Mouse (Mus musculus) midbrain, embryonic 15.5 days (tissue): ENCODE data around the gene Olfr685. TPM values are rescaled to one million over a fixed set of nuclear protein-coding genes. Genes with fewer than 3 reads are reported as not detected.

Experiments
- polyA plus RNA-seq: library from polyadenylated mRNA; unstranded; fragments of >200 nt; fragmentation: Nextera tagmentation; extraction: Ambion mirVana; gene quantifications from 2 replicates; pipeline ENCODE4 v1.2.1, GENCODE M21; 2015

Olfr685 gene
- polyA plus RNA-seq, 1 experiment from 2014 or later = not detected

Other genes starting within 250 kb of the Olfr685 start
- gene Olfr670, start 223.4 kb downstream of the Olfr685 start, polyA plus RNA-seq = not detected in 2 replicates
- gene Olfr671, start 206.9 kb downstream of the Olfr685 start, polyA plus RNA-seq = not detected in 2 replicates
- gene Olfr672, start 184.0 kb downstream of the Olfr685 start, polyA plus RNA-seq = not detected in 2 replicates
- gene Olfr675, start 157.6 kb downstream of the Olfr685 start, polyA plus RNA-seq = not detected in 2 replicates
- not detected in 2 replicates for gene Olfr676, start 153.3 kb downstream of the Olfr685 start, polyA plus RNA-seq
- gene Olfr677, start 134.6 kb downstream of the Olfr685 start, polyA plus RNA-seq = not detected in 2 replicates
- not detected in 2 replicates for gene Olfr678, start 121.5 kb downstream of the Olfr685 start, polyA plus RNA-seq
- gene Olfr679, start 104.8 kb downstream of the Olfr685 start, polyA plus RNA-seq = not detected in 2 replicates
- not detected in 2 replicates for gene Olfr680-ps1, start 93.2 kb downstream of the Olfr685 start, polyA plus RNA-seq
- gene Olfr681, start 69.2 kb downstream of the Olfr685 start, polyA plus RNA-seq = not detected in 2 replicates
- gene Olfr683, start 39.0 kb downstream of the Olfr685 start, polyA plus RNA-seq = not detected in 2 replicates
- gene Olfr684, start 22.4 kb downstream of the Olfr685 start, polyA plus RNA-seq = not detected in 2 replicates
- gene Olfr686, start 21.5 kb upstream of the Olfr685 start, polyA plus RNA-seq = not detected in 2 replicates
- not detected in 2 replicates for gene Olfr688, start 102.1 kb upstream of the Olfr685 start, polyA plus RNA-seq
- gene Olfr689, start 125.2 kb upstream of the Olfr685 start, polyA plus RNA-seq = not detected in 2 replicates
- not detected in 2 replicates for gene Olfr690, start 148.1 kb upstream of the Olfr685 start, polyA plus RNA-seq
- 0.28 and 0.46 TPM in 2 replicates for gene Olfr691, start 156.3 kb upstream of the Olfr685 start, polyA plus RNA-seq
- not detected in 2 replicates for gene Olfr692, start 182.2 kb upstream of the Olfr685 start, polyA plus RNA-seq
- gene Gm5901, start 189.0 kb upstream of the Olfr685 start, polyA plus RNA-seq = not detected in 2 replicates
- gene Fam160a2, start 214.0 kb upstream of the Olfr685 start, polyA plus RNA-seq = 51.8 and 52.7 TPM in 2 replicates
- 0.09 and 0.10 TPM in 2 replicates for gene Cnga4, start 218.6 kb upstream of the Olfr685 start, polyA plus RNA-seq
- 4.5 and 5.9 TPM in 2 replicates for gene Cckbr, start 239.7 kb upstream of the Olfr685 start, polyA plus RNA-seq